Mouse (Mus musculus): ENCODE results near the gene Dennd5a.
A peak's percentile ranks its signal among the peaks of the same experiment; 100 is the strongest.

Dennd5a gene

DNA sequence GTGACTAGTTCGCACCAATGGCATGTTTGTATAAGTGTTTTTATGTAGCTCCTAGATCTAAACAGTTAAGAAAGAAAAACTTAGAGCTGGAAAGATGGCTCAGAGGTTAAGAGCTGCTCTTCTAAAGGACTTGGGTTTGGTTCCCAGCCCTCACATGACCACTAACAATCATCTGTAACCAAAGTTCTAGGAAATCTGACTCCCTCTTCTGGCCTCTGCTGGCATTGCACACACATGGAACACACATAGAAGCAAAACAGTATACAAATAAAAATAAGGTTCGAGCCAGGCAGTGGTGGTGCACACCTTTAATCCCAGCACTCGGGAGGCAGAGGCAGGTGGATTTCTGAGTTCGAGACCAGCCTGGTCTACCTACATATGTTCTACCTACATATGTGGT, 3.4 kb upstream of the Dennd5a start:
- DNase-seq (ENCODE audit: low spot score in 2 of 2) = no peak

DNA sequence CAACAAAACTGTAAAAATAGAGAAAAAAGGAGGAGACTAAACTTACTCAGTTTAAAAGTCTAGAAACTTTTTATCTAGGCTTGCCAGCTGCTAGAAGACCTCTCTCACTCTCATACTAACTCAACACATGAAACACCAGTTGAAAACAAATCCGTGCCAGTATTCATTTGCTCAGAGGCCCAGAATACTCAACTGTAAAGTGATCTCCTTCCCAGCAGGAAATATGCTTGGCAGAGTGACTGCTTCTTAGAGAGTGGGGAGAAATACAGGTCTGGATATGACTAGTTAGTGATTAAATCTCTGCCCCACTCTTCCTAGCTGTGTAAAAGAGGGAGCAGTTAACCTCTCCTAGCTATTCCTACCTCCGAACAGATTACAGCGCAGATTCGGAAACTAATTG, 2.3 kb upstream of the Dennd5a start:
- no peak for DNase-seq (ENCODE audit: low spot score in 2 of 2)

GRCm38 (mm10) chr7:109961570-109961969, 1.3 kb upstream of the Dennd5a start:
- DNase-seq (ENCODE audit: low spot score in 2 of 2) = no peak

GRCm38 (mm10) chr7:109960613-109961154, 414 bp upstream of the Dennd5a start:
- DNase-seq (ENCODE audit: low spot score in 2 of 2) = no peak

- no peak for DNase-seq (ENCODE audit: low spot score in 2 of 2)
Observed at GRCm38 (mm10) chr7:109958843-109959715, 1.2 kb downstream of the Dennd5a start.

DNA sequence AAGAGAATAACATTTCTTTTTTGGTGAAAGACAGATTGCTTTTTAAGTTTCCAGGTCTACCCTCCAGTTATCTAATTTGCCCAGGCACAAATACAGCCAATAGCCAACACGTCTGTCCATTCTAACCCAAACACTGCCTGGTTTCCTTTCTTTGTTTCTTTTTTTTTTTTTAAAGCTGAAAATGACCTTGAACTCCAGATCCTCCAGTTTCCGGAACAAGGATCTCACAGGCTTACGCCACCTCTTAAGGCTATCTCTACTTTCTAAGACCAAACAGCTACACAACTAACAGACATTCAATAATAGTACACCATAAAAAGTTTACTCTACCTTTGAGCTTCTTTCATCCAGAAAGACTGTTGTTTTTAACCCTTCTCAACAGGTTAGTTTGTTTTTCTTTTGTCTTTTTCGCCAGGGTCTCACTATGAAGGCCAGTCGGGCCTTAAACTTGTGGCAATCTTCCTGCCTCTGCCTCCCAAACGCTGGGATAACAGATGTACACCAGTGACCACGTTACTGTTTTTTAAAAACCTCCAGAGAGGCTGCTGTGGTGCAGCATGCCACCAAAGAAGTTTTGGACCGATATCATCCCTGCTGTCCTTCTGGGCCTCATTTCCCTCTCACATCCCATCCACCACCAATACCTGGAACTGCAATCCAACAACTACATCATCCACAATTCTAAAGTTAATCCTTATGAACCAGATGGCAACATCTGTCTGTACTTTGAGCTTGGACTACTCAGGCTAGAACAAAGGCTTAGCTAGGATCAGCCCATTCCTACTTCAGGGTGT, 2.1 kb downstream of the Dennd5a start:
- no peak for DNase-seq (ENCODE audit: low spot score in 2 of 2)

GRCm38 (mm10) chr7:109954622-109955401, 5.5 kb downstream of the Dennd5a start:
- DNase-seq (ENCODE audit: low spot score in 2 of 2) = no peak

DNA sequence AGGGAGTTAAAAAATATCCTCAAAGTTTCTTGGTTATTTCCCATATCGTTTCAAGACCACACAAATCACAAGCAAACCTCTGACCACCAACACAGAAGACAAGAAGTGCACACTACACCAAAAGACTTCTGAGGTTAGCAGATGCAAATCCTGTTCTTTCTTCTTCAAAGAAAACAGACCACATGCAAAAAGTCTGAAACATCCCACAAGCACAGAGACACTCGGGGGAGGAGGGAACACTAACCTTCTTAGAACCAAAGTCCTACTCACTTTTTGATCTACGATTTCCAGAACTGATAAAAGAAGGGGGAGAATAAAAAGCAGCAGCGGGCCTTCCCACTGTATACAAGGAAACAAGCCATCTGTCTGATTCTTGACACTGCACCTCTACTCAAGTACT, 9.0 kb downstream of the Dennd5a start:
- DNase-seq (ENCODE audit: low spot score in 2 of 2) = no peak

- no peak for DNase-seq (ENCODE audit: low spot score in 2 of 2)
Observed at GRCm38 (mm10) chr7:109944421-109945034, 15.7 kb downstream of the Dennd5a start.

- DNase-seq (ENCODE audit: low spot score in 2 of 2) = no peak
Observed at GRCm38 (mm10) chr7:109929628-109930027, 30.6 kb downstream of the Dennd5a start.

DNA sequence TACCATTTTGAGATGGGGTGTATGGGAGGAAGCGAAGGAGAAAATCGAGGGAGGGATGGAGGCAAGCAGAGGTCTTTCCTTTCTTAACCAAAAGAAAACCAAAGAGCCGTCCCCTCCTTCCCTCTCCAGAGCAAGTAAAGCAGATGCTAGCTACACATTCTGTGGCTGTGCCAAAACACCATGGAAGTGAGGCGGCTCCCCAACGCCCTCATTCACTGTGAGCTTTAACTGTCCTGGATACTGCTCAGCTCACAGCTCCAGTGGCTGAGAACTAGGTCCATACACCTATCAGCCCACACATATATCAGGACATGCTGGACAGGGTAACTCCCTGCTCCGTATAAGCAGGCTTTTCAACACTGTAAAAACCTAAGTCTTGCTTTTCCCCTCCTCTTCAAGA, 31.9 kb downstream of the Dennd5a start:
- no peak for DNase-seq (ENCODE audit: low spot score in 2 of 2)

DNA sequence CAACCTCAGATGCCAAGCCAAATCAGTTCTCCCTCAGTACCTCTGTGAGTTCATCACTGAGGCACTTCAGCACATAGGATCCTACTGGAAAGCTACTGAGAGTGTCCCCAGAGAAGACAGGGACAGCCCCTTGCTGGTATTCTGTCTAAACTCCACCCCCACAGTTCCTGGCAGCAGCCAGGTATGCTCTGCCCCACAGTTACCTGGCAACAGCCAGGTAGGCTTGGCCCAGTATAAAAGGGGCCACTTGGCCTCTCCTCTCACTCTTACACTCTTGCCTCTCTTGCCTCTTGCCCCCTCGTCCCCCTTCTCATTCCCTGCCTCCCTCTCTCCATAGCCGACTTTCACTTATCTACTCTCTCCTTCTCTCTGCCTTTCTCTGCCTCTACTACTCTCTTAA, 35.3 kb downstream of the Dennd5a start:
- no peak for DNase-seq (ENCODE audit: low spot score in 2 of 2)

GRCm38 (mm10) chr7:109922889-109923288, 37.4 kb downstream of the Dennd5a start:
- no peak for DNase-seq (ENCODE audit: low spot score in 2 of 2)

DNA sequence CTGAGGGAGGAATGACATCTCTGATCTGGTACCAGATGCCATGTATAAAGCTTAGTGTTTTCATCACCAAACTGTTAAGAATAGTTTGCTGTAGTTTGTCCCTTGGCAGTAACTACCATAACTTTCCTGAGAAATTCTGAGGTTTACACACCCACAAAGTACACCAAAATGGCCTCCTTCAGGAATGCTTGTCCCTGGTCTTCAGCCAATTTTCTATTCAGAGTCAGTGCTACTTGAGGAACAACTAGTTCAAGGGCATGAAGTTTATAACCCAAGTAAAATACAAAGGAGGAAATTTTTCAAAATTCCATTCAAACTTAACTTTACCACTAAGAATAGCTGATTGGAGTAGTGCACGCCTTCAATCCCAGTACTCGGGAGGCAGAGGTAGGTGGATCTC, 54.1 kb downstream of the Dennd5a start:
- DNase-seq (ENCODE audit: low spot score in 2 of 2) = no peak

DNA sequence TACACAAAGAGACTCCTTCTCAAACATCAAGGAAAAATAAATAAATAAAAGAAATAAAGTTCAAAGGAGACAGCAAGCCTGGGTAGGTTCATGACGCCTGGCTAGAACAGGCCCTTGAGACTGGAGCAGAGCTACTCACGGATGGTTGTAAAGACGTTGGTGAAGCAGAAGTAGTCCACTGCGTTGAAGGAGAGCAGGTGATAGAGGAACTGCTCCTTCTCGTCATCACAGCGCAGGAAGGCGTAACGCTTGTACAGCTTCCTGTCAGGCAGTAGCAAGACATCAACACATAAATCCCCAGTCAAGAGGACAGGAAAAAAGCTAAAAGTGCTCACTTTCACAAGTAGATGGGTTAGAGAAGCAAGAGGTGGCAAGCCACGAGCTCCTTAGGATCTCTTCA, 59.3 kb downstream of the Dennd5a start:
- DNase-seq (ENCODE audit: low spot score in 2 of 2) = no peak

- DNase-seq (ENCODE audit: low spot score in 2 of 2) = no peak
Observed at GRCm38 (mm10) chr7:109898911-109899310, 61.4 kb downstream of the Dennd5a start.

- DNase-seq (ENCODE audit: low spot score in 2 of 2) = peak; percentile 52 to 61
Observed at GRCm38 (mm10) chr7:109892530-109892929, 67.7 kb downstream of the Dennd5a start.

DNA sequence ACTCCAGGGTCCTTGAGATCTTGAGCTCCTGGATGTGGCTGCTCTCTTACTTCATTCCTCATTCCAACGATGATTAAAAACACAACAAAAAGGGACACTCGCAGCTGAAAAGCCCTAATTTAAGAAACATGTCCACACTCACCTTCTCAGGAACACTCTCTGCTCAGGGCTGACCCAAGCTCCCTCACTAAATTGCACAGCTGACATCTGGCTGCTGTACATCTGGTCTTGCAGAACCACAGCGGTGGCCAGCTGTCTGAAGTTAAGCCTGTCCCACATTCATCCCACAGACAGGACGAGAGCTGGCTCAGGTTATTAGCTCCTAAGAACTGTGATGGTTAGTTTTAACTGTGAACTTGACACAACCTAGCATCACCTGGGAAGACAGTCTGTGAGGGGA, 68.5 kb downstream of the Dennd5a start:
- no peak for DNase-seq (ENCODE audit: low spot score in 2 of 2)

- no peak for DNase-seq (ENCODE audit: low spot score in 2 of 2)
Observed at GRCm38 (mm10) chr7:109890256-109890655, 70.0 kb downstream of the Dennd5a start.

- DNase-seq (ENCODE audit: low spot score in 2 of 2) = no peak
Observed at GRCm38 (mm10) chr7:109889300-109889699, 71.0 kb downstream of the Dennd5a start.

DNA sequence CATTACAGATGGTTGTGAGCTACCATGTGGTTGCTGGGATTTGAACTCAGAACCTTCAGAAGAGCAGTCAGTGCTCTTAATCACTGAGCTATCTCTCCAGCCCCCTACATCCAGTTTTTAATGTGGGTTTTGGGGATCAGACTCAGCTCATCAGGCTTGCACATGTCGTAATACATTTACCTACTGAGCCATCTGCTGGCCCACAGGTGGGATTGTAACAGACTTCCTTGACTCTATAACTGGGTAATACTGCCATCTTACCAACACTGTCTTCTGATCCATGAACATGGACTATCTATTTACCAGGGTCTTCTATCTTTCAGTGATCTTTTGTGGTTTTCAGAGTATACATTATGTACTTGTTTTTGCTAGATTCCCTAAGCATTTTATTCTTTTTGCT, 74.0 kb downstream of the Dennd5a start:
- no peak for DNase-seq (ENCODE audit: low spot score in 2 of 2)
